Mouse (Mus musculus) stomach, postnatal 0 days (tissue): Measurements from ENCODE around the gene Nrf1.

Source experiments
- CTCF ChIP-seq: IDR thresholded peaks from 2 replicates; pipeline ENCODE4 v1.5.1; 2016; ENCODE audit warnings: antibody characterized with exemption, low read depth, mild to moderate bottlenecking, moderate library complexity
- EP300 ChIP-seq: optimal IDR thresholded peaks from 2 replicates; pipeline ENCODE3; 2016; ENCODE audit warnings: antibody characterized with exemption

- TF ChIP-seq EP300, result no peak
- TF ChIP-seq CTCF, result no peak
Measured at GRCm38 (mm10) chr6:30092816-30093215, 45.0 kb downstream of the Nrf1 start.
